Mouse (Mus musculus) CH12.LX (cell line): ENCODE data around the gene Slc30a1.

ENCODE experiments used
- CTCF ChIP-seq, 2 experiments: IDR thresholded peaks in 1 of 2; conservative IDR thresholded peaks in 1 of 2; 2 replicates each; pipeline ENCODE4 v1.5.1; 2011 to 2012; ENCODE audit warnings: low read depth in 2 of 2, low read length in 2 of 2, improper control_type of control experiment in 1 of 2, inconsistent platforms in 1 of 2, mild to moderate bottlenecking in 1 of 2, moderate library complexity in 1 of 2
- MAX ChIP-seq: IDR thresholded peaks from 2 replicates; pipeline ENCODE4 v1.6.1; 2011; ENCODE audit warnings: low read length, improper control_type of control experiment
- MEF2A ChIP-seq: IDR thresholded peaks from 2 replicates; pipeline ENCODE4 v1.6.1; 2014; ENCODE audit warnings: low read depth, mild to moderate bottlenecking, inconsistent platforms, low read length, improper control_type of control experiment, borderline replicate concordance
- POLR2A ChIP-seq: IDR thresholded peaks from 2 replicates; pipeline ENCODE4 v1.6.1; 2011; ENCODE audit warnings: low read depth, mild to moderate bottlenecking, improper control_type of control experiment, low read length
- POLR2AphosphoS2 ChIP-seq: IDR thresholded peaks from 2 replicates; pipeline ENCODE4 v1.6.1; 2011; ENCODE audit warnings: low read depth, low read length, improper control_type of control experiment
- RAD21 ChIP-seq: IDR thresholded peaks from 2 replicates; pipeline ENCODE4 v1.6.1; 2011; ENCODE audit warnings: low read depth, mild to moderate bottlenecking, low read length, improper control_type of control experiment, moderate library complexity
- RCOR1 ChIP-seq: conservative IDR thresholded peaks from 2 replicates; pipeline ENCODE4 v1.6.1; 2012; ENCODE audit warnings: low read depth, mild to moderate bottlenecking, inconsistent platforms, low read length, improper control_type of control experiment

- TF ChIP-seq CTCF (conservative IDR thresholded peaks at IDR 0.05 in 1 of 2, IDR thresholded peaks at IDR 0.05 in 1 of 2; ENCODE audit: low read depth in 2 of 2, low read length in 2 of 2) = no peak
- no peak for TF ChIP-seq MAX
- no peak for TF ChIP-seq POLR2AphosphoS2
- TF ChIP-seq RAD21 = no peak
- TF ChIP-seq RCOR1 = no peak
- TF ChIP-seq POLR2A = no peak
- no peak for TF ChIP-seq MEF2A
Measured at GRCm38 (mm10) chr1:191908906-191909305, 2.3 kb downstream of the Slc30a1 start.
